Mouse (Mus musculus): ENCODE data around the gene Isg20l2. TPM values are rescaled to one million over a fixed set of nuclear protein-coding genes. Genes with fewer than 3 reads are reported as not detected.

Gene Isg20l2
- polyA plus RNA-seq, 1 experiment = 24.0 TPM

DNA sequence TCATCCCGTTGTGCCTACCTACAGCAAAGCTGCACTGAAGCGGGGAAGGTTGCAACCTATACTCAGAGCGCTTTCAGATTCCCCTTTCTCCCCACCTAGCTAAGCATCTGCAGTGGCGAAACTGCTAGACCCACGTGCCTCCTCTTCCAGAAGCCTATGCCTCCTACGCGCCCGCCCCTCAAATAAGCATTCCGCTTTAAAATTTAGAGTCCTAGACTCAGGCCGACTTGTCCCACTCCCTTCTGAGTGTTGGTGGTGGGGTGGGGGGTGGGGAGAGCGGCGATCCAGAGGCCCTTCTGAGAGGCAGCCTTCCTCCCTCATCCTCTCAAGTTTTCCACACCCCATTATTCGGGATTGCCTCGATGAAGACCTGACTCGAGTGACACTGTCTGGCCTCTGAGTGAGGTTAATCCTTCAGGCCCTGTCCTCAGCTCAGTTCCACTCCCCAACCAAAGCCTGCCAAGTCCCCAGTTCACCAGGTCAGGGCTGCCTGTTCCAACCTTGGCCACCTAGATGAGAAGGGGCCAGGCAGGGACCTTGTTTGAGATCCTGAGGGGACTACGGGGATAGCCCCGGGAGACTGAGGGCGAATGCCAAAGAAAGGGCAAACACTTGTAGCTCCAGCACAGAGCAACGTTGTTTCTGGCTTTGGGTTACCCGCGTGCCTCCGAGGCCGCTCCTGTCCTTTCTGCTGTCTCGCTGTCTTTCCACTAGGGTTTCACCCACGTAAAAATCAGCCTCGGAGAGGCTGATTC lies 17.1 kb downstream of the Isg20l2 start:
- DNase-seq (ENCODE audit: low spot score) = no peak

DNA sequence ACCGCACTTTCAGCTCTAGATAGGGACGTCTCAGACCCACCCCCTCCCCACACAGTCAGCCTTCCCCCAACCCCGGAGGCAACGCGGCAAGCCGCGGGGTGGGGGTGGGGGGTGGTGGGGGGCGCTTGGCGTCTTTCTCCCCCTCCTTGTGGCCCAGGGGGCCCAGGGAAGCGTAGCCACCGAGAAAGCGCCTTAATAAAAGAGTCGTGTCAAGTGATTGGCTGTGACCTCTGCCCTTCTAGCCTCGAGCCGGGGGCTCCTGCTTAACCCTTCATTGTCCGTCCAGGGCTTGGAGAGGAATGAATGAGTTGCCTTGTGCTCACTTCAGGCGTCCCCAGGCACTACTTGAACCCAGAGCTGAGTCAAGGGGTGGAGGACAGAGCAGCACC lies 17.7 kb downstream of the Isg20l2 start:
- DNase-seq (ENCODE audit: low spot score) = no peak

DNA sequence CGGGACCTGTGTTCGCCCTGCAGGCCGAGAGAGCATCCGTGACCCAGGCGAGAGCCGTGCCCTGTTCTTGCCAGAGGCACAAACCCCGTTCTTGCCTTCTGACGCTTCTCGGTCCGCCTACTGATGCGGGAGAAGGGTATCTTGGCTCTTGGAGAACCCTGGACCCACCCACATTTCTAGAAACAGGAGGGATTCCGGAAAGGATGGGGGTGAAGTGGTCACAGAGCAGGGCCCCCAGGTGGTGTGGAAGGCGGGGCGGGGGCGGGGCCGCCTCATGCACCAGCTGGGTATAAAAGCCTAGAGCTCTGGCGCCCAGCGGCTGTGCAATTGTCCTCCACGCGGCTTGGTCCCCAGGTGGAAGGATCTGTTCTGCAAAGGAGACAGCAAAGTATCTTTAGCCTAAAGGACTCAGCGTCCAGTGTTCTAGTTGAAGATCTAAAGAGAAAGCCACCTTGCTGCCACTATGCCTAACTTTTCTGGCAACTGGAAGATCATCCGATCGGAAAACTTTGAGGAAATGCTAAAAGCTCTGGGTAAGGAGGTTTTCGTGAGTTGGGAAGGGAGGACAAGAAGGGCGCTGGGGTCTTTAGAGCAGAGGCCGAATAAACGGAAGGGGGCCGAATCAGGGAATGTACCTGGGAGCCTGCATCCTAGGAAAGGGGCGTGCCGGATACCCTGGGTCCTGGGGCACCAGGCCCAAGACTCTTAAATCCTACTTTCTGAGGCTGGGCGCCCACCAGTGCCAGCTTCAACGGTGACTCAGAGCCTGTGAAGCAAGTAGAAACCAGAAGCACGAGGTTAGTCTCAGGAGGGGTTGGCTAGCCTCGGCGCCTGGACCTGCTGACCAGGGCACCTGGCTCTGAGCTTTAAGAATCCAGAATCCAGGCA lies 18.5 kb downstream of the Isg20l2 start, which contains the start of gene Crabp2:
TSS of gene Crabp2 (plus strand) at position 289 of the 888 bp plus-strand sequence.
- no peak for DNase-seq (ENCODE audit: low spot score)

DNA sequence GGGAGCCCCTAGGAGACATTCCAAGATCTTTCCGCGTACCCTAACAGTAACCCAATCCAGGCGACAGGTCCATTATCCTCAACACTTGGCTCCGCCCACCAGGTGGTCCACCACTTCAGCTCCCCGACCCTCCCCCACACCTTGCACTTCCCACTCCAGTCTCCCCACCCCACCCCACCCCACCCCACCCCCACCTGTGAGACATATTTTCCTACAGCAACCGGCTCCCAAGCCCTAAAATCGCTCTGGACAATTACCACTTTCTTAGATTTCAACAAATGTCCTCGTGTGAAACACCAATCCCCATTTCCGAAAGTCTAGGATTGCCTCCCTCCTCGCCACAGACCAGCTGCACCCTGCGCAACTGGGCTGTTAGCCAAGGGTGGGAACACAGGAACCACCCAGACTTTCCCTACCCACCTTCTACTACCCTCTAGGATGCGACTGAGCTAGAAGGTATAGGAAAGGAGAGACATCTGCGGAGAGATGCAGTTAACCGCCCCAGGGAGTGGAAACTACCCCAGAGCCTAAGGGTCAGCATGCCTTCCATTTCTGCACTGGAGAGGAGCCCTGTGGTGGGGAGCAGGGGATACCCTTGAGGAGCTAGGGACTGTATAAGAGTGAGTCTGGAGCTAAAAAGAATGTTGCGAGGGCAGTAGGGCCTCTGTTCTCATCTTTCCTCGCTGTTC lies 19.3 kb downstream of the Isg20l2 start:
- DNase-seq (ENCODE audit: low spot score) = no peak

DNA sequence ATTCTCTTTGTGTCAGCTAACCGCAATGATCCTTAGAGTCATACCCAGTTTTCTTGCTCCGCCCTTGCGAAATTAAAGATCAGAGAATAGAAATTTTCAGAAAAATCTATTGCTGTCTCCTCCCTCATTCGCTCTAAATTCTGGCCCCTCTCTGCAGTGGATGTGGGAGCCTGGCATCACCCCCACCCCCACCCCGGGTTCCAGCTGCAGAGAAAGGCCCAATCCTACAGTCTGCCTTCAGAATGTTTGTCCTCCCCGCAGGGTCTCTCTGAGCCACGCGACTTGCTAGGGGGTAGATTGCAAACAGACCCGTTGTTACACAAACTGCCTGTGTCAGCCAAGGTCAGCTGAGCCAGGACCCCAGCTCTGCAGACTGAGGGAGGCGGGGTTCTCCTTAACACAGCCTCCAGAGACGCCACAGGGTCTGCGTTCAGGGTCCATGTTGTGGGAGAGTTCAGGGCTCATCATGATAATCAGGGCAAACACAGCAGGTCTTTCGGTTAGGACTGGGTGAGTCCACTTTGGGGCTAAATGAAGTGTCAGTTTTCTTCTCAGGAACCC lies 19.9 kb downstream of the Isg20l2 start:
- no peak for DNase-seq (ENCODE audit: low spot score)

DNA sequence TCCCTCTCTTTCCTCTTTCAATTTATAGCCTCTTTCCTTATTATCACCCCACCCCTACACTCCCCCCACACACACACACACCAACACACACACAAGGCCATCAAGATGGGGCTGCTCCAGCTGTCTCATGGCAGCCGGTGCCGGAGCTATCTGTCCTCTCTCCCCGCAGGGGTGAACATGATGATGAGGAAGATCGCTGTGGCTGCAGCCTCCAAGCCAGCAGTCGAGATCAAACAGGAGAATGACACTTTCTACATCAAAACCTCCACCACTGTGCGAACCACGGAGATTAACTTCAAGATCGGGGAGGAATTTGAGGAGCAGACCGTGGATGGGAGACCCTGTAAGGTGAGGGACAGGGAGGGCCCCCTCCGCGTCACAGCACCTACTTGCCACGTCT lies 21.8 kb downstream of the Isg20l2 start:
- no peak for DNase-seq (ENCODE audit: low spot score)

DNA sequence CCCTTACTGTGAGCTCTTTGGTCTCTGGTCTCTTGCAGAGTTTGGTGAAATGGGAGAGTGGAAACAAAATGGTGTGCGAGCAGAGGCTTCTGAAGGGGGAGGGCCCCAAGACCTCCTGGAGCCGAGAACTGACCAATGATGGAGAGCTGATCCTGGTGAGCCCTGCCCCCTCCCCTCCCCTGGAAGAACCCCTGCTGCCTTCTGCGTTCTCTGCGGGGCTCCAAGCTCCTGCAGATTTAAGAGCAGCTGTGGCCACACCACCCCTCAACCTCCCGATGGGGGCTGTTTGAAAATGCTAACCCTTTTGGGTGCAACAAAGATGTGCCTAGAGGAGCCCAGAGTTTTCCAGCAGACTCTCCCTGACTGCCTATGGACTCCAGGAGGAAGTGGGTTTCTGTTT lies 22.3 kb downstream of the Isg20l2 start:
- DNase-seq (ENCODE audit: low spot score) = no peak

DNA sequence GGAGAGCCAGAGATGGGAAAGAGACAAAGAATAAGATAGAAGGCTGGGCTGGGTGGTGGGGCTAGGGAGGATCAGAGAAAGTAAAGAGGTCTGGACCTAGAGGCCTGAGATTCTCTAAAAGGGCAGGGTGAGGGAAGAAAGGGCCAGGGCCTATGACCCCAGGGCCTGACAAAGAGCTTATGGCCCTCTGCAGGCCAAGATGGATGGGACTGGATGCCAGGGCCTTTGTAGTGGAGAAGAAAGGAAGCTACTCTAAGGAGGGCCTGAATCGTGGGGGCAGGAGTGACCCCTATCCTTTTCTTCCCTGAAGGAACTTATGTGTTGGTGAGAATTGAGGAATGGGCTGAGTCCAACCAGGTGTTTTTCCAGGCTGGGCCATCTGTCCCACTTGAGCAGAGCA lies 27.9 kb downstream of the Isg20l2 start:
- no peak for DNase-seq (ENCODE audit: low spot score)

DNA sequence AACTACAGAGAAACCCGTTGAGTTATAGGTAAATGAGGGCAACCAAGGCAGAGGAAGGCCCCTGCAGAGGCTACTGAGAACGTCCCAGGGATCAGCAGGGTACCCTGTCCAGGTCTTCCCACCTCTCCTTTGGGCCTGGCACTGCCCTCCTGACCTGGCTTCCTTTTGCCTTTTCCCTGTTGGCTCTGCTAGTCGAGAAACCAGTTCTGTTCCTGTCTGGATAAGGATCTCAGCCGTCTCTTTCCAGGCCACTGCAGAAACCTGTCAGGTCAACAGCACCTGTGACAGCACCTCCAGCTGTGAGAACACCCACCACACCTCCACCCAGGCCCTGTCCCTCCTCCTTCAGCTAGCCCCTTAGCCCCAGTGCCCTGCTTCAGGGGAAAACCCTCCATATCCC lies 28.4 kb downstream of the Isg20l2 start:
- DNase-seq (ENCODE audit: low spot score) = no peak

DNA sequence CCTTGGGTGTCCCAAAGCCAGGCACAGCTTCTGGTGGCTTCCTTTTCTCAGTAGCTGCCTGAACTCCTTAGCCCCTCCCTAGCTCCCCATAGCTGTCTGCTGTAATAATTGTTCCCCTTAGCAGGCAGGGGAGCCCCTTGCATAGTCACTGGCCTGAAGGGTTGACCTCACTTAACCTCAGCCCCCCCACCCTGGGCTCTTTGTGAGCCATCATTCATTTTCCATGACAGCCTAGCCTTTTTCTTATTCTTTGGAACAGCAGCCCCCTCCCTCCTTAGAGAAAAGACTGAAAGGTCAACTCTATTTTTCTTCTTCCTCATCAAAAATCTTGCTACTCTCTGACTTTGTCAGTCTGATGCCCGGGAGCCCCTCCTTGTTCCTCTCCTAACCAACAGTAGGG lies 28.9 kb downstream of the Isg20l2 start:
- DNase-seq (ENCODE audit: low spot score) = no peak

DNA sequence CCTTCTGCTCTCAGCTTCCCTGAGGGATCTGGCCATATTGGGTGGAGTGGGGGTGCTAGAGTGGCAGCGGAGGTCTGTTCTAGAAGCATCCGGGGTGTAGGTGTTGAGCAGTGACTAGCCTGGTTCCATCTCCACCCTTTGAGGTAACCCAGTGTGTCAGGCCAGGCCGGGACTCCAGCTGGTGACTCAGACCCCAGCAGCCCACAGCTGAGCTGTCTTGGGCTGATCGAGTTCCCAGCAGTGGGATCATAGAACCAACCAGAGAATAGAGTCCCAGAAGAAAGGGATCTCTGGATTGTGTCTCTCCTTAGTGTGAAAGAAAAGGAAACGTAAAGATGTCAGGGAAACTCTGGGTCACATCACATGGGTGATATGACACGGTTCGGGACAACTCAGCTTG lies 29.3 kb downstream of the Isg20l2 start:
- no peak for DNase-seq (ENCODE audit: low spot score)

DNA sequence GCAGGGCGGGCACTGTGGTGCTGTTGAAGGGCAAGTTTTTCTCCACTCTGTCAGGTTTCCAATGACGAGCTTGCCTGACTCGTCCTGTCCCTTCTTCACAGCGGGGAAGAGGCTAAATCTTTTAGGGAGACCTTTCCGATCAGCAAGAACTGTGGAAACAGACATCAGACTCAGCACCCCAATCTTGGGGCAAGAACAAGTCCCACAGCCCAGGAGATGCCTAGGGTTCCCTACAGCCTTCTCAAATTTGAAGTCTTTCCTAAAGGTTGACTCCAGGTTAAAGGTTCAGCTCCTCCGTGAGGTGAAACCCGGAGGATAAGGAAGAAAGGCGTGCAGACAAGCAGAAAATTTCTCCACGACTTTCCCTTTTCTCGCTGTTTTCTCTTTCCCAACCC lies 30.1 kb downstream of the Isg20l2 start:
- DNase-seq (ENCODE audit: low spot score) = no peak

DNA sequence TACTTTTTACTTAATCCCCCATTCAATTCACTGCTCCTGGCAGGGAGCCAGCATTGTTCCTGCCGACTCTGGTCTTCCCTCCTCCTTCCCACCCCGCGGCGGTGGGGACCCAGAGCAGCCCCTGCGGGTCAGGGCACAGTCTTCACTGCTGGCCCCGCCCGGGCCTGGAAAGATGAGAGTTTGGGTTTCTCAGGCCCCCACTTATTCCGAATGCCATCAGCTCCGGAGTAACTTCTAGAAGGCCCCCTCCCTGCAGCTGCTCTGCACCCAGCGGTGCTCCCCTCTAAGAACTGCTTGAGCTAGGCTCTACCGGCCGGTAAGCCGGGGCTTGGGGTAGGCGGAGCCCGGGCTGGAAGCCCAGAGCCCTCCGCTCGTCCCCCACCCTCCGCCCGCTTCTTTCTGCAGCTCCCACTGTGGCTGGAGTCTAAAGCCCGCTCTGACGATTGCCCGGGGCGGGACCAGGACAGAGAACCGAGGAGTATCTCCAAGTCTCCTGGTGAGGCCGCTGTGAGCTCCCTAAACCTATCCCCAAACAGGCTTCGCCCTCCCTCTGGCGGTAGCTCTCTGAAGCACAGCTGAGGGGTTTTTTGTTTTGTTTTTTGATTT lies 30.6 kb downstream of the Isg20l2 start:
- peak; percentile 67 for DNase-seq (ENCODE audit: low spot score)

DNA sequence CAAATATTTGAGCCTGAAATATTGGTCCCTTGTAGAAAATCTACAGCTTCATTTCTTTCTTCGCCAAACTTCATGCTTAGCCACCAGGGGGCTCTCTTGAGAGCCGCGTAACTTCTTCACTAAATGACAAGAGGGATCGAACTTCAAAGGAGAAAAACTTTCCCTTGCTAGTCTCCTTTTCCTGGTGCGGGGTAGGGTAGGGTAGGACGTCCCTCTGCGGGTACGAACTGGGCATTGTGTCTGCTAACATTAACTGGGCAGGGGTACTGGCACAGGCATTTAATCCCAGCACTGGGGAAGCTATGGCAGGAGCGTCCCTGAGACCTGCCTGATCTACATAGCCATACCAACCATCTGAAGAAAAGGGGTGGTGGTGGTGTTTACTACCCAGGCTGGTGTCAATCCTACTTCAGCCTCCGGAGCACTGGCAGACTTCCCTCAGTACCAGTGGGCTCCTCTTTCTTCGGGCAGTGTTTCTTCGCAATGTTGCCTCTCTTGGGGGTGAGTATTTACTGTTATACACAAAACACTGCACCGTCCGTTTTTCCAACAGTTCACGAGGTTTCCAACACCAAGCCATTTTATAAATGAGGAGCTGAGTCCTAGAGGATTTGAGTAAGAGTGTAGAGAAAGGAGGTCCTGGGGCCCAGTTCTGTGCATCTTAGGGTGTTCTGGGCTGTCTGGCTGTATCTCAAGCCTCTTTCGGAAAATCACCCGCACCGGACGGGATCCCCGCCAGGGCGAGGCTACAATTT lies 40.2 kb downstream of the Isg20l2 start:
- no peak for DNase-seq (ENCODE audit: low spot score)

DNA sequence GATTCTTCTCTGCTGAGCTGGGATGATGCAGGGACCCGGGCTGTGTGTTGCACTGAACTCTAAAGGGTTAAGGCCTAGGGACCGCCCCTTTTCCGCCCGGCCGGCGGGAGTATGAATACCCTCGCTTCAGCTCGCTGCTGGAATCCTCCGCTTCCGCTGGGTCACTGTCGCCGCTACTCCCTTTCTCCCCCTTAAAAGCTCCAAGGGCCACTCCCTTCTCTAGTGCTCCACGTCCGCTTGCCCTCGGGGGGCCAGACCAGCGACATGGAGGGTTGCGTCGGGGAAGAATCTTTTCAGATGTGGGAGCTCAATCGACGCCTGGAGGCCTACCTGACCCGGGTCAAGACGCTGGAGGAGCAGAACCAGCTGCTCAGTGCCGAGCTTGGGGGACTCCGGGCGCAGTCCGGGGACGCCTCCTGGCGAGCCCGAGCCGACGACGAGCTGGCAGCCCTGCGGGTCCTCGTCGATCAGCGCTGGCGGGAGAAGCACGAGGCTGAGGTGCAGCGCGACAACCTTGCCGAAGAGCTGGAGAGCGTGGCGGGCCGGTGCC lies 40.9 kb downstream of the Isg20l2 start, which contains the start of gene Nes:
TSS of gene Nes (plus strand) at position 140 of the 550 bp plus-strand sequence.
- no peak for DNase-seq (ENCODE audit: low spot score)

DNA sequence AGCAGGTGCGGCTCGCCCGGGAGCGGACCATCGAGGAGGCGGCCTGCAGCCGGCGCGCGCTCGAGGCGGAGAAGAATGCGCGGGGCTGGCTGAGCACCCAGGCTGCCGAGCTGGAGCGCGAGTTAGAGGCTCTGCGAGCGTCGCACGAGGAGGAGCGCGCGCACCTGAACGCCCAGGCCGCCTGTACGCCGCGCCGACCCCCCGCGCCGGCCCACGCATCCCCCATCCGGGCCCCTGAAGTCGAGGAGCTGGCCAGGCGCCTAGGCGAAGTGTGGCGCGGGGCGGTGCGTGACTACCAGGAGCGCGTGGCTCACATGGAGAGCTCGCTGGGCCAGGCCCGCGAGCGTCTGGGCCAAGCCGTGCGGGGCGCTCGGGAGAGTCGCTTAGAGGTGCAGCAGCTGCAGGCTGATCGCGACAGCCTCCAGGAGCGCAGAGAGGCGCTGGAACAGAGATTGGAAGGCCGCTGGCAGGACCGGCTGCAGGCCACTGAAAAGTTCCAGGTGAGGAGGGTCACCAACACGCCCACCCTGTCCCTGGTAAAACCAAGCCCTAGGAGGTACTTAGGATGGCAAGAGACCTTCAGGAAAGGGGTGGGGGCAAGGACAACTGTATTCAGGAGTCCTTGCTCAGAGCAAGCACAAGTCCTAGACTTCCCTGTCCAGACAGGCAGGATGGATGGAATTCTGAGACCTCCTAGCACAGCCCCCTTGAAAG lies 41.5 kb downstream of the Isg20l2 start:
- DNase-seq (ENCODE audit: low spot score) = no peak

DNA sequence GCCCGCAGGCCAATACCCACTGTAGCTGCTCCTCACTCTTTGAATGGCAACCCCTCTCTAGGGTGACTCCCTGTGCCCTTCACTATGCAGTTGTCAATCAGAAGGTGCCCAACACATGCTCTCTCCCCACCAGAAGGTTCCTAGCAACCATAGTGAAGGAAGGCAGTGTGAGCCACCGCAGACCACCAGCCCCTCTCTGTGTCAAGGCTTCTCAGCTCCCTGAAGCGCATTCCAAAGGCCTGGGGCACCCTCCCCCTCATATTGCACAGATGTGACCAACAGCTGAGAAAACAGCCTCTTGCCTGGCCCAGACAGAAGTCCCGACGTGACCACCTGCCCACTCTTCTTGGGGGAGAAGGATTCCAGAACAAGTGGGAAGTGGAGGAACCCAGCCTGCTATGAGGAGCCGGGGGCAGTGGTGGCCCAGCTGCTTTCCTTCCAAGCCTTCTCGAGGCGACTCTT lies 42.1 kb downstream of the Isg20l2 start:
- DNase-seq (ENCODE audit: low spot score) = no peak

DNA sequence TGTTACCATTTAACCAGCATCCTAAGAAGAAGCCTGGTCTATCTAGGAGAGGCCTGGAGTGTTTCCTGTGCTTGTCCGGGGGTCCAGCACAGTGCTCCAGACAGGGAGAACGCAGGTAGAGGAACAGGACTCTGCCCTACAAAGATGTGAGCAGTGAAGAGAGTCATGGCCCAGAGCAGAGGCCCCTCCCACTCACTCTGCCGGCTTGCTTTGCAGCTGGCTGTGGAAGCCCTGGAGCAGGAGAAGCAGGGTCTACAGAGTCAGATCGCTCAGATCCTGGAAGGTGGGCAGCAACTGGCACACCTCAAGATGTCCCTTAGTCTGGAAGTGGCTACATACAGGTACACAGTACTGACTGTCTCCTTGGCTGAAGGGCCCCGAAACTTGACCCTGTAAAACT lies 42.7 kb downstream of the Isg20l2 start:
- no peak for DNase-seq (ENCODE audit: low spot score)

DNA sequence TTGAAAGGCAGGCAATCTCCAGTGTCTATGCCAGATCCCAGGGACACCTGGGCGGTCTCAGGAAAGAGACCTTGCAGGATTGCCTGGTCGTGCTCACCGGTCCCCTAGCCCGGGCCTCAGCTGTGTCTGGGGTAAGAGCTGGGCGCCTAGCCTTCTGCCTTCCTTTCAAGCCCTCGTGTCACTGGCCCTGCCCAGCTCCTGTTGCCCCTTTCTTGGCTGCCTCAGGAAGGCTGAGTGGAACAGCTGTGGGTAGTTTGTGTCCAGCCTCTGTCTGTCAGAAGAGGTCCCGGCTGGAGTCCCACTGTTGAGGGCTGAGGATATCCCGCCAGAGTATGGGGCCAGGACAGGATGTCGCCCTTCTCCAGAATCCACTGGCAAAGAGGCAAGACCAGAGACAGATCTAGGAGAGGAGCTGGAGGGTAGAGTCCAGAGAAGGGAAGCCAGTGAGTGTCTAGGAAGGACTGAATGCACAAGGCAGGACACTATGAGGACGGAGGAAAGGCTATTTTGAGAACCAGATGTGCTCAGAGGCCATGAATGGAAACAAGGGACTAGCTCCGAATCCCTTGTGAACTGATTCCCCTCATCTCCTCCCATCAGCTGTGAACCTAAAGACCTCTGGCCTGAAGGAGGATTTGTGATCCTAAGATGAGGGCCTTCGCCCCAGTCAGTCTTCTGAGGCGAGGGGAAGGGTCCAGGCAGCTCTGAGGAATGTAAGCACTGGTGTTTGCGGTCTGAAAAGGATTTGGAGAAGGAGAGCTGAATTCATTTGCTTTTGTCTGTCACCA lies 43.7 kb downstream of the Isg20l2 start:
- no peak for DNase-seq (ENCODE audit: low spot score)

Data from urinary bladder, adult 2 months (tissue).